Mouse (Mus musculus) megakaryocyte, embryonic 14.5 days (primary cell): ENCODE results near the gene Pou3f1.

ENCODE experiments used
- FLI1 ChIP-seq: IDR thresholded peaks from 2 replicates; pipeline ENCODE4 v1.6.1; 2012; ENCODE audit warnings: low read length, inconsistent platforms, mixed read lengths
- GATA1 ChIP-seq: IDR thresholded peaks from 3 replicates; pipeline ENCODE4 v1.6.1; 2012; ENCODE audit warnings: mixed read lengths, low read length, inconsistent platforms, borderline replicate concordance

GRCm38 (mm10) chr4:124670232-124670631 lies 13.6 kb downstream of the Pou3f1 start:
- no peak for TF ChIP-seq GATA1
- no peak for TF ChIP-seq FLI1
